Mouse (Mus musculus): ENCODE data around the gene Bpifa5. TPM values are rescaled to one million over a fixed set of nuclear protein-coding genes. Genes with fewer than 3 reads are reported as not detected.
A peak's percentile ranks its signal among the peaks of the same experiment; 100 is the strongest.

Bpifa5 gene
- total RNA-seq, 2 experiments from 2014 or later: not detected

- ATAC-seq (replicated peaks; ENCODE audit: poor library complexity, severe bottlenecking): no peak
Observed at GRCm38 (mm10) chr2:154197036-154197435, 34.6 kb downstream of the Bpifa5 start.

- no peak for ATAC-seq (replicated peaks; ENCODE audit: poor library complexity, severe bottlenecking)
Observed at GRCm38 (mm10) chr2:154204630-154205029, 42.2 kb downstream of the Bpifa5 start.

- peak; percentile 76 for ATAC-seq (replicated peaks; ENCODE audit: poor library complexity, severe bottlenecking)
Observed at GRCm38 (mm10) chr2:154206908-154207307, 44.5 kb downstream of the Bpifa5 start.

GRCm38 (mm10) chr2:154209112-154209511, 46.7 kb downstream of the Bpifa5 start:
- ATAC-seq (replicated peaks; ENCODE audit: poor library complexity, severe bottlenecking): peak; percentile 33; the same call in 1 of the 2 replicates

- no peak for ATAC-seq (replicated peaks; ENCODE audit: poor library complexity, severe bottlenecking)
Observed at GRCm38 (mm10) chr2:154211121-154211520, 48.7 kb downstream of the Bpifa5 start.

- ATAC-seq (replicated peaks; ENCODE audit: poor library complexity, severe bottlenecking): no peak
Observed at GRCm38 (mm10) chr2:154211881-154212280, 49.5 kb downstream of the Bpifa5 start.

GRCm38 (mm10) chr2:154215191-154215590, 52.8 kb downstream of the Bpifa5 start:
- ATAC-seq (replicated peaks; ENCODE audit: poor library complexity, severe bottlenecking): peak; percentile 72

Other genes starting within 250 kb of the Bpifa5 start
- 1.4 TPM in 1 of 2 replicates, not detected in the other for gene Bpifb3, start 244.4 kb upstream of the Bpifa5 start, total RNA-seq (2014; fragmentation: Nextera tagmentation)
- not detected in 2 replicates for gene Bpifb3, start 244.4 kb upstream of the Bpifa5 start, total RNA-seq (2017)
- gene Bpifb4, start 224.4 kb upstream of the Bpifa5 start, total RNA-seq (2014; fragmentation: Nextera tagmentation): not detected in 2 replicates
- not detected in 2 replicates for gene Bpifb4, start 224.4 kb upstream of the Bpifa5 start, total RNA-seq (2017)
- not detected in 2 replicates for gene Bpifa6, start 187.7 kb upstream of the Bpifa5 start, total RNA-seq (2014; fragmentation: Nextera tagmentation)
- gene Bpifa6, start 187.7 kb upstream of the Bpifa5 start, total RNA-seq (2017): not detected in 2 replicates
- not detected in 2 replicates for gene Bpifa2, start 154.3 kb upstream of the Bpifa5 start, total RNA-seq (2014; fragmentation: Nextera tagmentation)
- gene Bpifa2, start 154.3 kb upstream of the Bpifa5 start, total RNA-seq (2017): not detected in 2 replicates
- not detected in 2 replicates for gene Bpifa3, start 32.3 kb upstream of the Bpifa5 start, total RNA-seq (2014; fragmentation: Nextera tagmentation)
- gene Bpifa3, start 32.3 kb upstream of the Bpifa5 start, total RNA-seq (2017): not detected in 2 replicates
- gene Bpifa1, start 19.7 kb upstream of the Bpifa5 start, total RNA-seq (2014; fragmentation: Nextera tagmentation): not detected in 2 replicates
- not detected in 2 replicates for gene Bpifa1, start 19.7 kb upstream of the Bpifa5 start, total RNA-seq (2017)
- gene Bpifb1, start 28.2 kb downstream of the Bpifa5 start, total RNA-seq (2014; fragmentation: Nextera tagmentation): not detected in 2 replicates
- gene Bpifb1, start 28.2 kb downstream of the Bpifa5 start, total RNA-seq (2017): not detected in 2 replicates
- not detected in 2 replicates for gene Bpifb5, start 61.1 kb downstream of the Bpifa5 start, total RNA-seq (2014; fragmentation: Nextera tagmentation)
- 2.0 TPM in 1 of 2 replicates, not detected in the other for gene Bpifb5, start 61.1 kb downstream of the Bpifa5 start, total RNA-seq (2017)
- not detected in 2 replicates for gene Bpifb9a, start 95.2 kb downstream of the Bpifa5 start, total RNA-seq (2014; fragmentation: Nextera tagmentation)
- not detected in 2 replicates for gene Bpifb9a, start 95.2 kb downstream of the Bpifa5 start, total RNA-seq (2017)
- not detected in 2 replicates for gene Bpifb9b, start 144.6 kb downstream of the Bpifa5 start, total RNA-seq (2014; fragmentation: Nextera tagmentation)
- not detected in 2 replicates for gene Bpifb9b, start 144.6 kb downstream of the Bpifa5 start, total RNA-seq (2017)
- gene Cdk5rap1, start 210.4 kb downstream of the Bpifa5 start, total RNA-seq (2014; fragmentation: Nextera tagmentation): 10.7 and 15.4 TPM in 2 replicates
- gene Cdk5rap1, start 210.4 kb downstream of the Bpifa5 start, total RNA-seq (2017): 15.6 and 16.1 TPM in 2 replicates
- 0.56 TPM in 1 of 2 replicates, not detected in the other for gene Snta1, start 245.5 kb downstream of the Bpifa5 start, total RNA-seq (2014; fragmentation: Nextera tagmentation)
- 0.04 TPM in 1 of 2 replicates, not detected in the other for gene Snta1, start 245.5 kb downstream of the Bpifa5 start, total RNA-seq (2017)